Mouse (Mus musculus): ENCODE measurements around the gene Mettl27.
"Not testable (repeated sequence)": the region's sequence is repeated elsewhere in the genome, so short reads cannot be mapped to it uniquely, and the experiment has no call there.

Gene Mettl27

DNA sequence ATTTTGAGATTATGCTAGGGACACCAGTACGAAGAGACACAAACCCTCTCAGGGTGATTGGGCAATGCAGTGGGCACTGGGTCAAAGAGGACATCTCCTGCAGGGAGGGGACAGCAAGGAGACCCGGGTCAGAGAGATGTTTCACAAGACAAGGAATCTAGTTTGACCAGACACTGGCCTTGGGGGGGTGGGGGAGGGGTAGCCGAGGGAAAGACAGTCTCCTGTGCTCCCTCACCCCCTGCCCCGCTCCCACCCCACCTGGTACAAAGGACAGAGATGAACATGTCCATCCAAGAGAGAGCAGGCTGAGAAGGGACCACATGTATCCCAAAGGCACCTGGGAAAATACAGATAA, 15.9 kb downstream of the Mettl27 start:
- no peak for DNase-seq (ENCODE audit: extremely low read depth, low read depth, low spot score)

DNA sequence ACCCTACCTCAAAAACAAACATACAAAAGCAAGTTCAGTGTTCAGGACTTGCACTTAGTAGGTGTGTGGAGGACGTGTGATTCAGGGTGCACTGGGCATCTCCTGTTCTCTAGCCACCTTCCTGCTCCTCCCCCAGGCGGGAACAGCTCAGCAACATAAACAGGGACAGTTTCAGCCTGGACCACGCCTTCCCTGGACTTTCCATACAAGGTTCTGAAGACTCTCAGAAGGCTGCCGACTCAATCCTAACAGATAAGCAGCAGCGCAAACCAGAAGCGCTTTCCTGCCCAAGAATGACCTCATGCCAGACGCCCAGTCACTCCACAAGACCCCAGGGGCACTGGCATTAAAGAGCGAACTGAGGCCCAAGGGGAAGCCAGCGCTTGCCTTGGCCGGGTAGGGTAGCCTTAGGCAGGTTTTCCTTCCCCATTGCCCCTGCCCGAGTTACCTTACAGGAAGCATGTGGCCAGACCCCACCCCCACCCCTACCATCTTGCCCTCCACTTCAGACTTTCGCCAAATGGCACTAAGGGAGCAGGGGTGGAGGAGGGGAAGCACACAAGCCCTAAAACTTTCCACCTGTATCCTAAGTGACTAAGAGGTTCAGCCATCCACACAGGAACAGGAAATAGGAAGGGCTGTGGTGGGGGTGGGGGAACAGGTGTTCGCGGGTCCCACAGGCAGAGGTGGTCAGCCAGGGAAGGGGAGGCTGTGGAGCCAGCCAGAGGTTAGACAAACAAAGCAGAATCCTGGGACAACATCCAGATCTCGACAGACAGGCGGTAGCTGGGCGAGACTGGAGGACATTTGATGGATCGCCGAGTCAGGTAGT, 19.1 kb downstream of the Mettl27 start:
- no peak for DNase-seq (ENCODE audit: extremely low read depth, low read depth, low spot score)

DNA sequence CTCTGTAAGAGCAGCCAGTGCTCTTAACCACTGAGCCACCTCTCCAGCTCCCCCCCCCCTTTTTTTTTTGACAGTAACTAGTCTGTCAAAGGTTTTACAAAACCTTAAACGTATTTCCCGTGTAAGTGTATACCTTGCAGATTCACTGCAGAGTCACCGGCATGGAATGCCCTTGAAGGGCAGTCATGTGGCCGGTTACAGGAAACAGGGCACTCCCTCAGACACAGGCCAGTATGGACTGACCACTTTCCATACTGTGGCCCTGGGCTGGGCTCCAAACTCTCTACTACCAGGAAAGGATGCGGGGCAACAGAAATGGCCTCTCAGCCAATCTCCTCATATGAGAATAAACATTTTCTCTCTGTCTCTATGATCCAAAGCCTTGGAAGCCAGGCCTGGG, 23.3 kb downstream of the Mettl27 start:
- DNase-seq (ENCODE audit: extremely low read depth, low read depth, low spot score), result no peak

DNA sequence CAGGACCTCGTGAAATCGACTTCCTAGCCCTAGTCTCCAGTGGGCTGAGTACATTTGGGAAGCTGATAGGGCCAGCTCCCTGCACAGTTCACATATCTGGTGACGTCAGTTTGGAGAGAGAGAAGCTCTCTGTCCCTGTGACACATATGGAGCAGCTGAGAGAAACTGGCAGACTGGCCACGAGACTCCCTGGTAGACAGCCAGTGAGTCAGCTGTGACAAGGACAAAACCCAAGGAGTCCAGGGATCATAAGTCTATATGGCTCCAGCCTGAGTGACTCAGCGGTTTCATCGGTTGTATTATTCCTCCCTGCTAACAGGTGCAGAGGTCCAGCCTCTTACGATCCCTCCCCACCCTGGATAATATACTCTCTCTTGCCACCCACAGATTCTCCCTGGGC, 26.9 kb downstream of the Mettl27 start:
- DNase-seq (ENCODE audit: extremely low read depth, low read depth, low spot score), result no peak

GRCm38 (mm10) chr5:134960430-134960829, 28.3 kb downstream of the Mettl27 start:
- DNase-seq (ENCODE audit: extremely low read depth, low read depth, low spot score), result no peak

DNA sequence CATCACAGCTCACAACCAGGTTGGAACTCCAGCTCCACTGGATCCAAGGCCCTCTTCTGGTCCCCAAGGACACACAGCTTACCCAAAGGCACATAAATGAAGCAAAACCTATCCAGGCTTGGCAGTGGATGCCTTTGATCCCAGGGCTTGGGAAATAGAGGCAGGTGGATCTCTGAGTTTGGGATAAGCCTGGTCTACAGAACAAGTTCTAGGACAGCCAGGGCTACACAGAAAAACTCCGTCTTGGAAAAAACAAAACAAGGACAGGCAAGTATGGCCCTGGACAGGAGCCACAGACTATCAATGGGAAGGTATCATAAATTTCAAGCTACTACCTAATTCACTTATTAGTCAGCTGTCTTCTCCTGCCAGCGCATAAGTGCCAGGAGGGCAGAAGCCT, 29.4 kb downstream of the Mettl27 start:
- no peak for DNase-seq (ENCODE audit: extremely low read depth, low read depth, low spot score)

GRCm38 (mm10) chr5:134963546-134963945, 31.4 kb downstream of the Mettl27 start:
- DNase-seq (ENCODE audit: extremely low read depth, low read depth, low spot score), result no peak

- not testable (repeated sequence) for DNase-seq (ENCODE audit: extremely low read depth, low read depth, low spot score)
These were observed 32.5 kb downstream of the Mettl27 start for GRCm38 (mm10) chr5:134964655-134965054.

DNA sequence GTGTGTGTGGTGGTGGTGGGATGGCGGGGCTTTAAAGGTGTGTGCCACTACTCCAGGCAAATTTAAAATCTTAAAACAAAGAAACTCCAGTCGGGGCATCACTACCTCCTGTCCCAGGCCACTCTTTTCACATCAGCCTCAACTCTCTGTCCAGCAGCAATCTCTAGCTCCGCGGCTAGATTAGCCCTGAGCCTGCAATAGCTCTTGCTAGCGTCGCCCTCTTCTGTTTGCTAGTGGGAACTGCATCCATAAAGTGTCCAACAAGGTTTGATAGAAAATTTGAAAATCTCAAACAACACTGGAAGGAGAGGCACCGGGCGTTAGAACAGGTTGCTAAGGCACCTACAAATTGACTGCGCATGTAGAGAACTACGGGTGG, 33.3 kb downstream of the Mettl27 start:
- DNase-seq (ENCODE audit: extremely low read depth, low read depth, low spot score), result no peak

- peak; percentile 85 for DNase-seq (ENCODE audit: extremely low read depth, low read depth, low spot score)
These were observed 34.0 kb downstream of the Mettl27 start for GRCm38 (mm10) chr5:134965852-134966821.

DNA sequence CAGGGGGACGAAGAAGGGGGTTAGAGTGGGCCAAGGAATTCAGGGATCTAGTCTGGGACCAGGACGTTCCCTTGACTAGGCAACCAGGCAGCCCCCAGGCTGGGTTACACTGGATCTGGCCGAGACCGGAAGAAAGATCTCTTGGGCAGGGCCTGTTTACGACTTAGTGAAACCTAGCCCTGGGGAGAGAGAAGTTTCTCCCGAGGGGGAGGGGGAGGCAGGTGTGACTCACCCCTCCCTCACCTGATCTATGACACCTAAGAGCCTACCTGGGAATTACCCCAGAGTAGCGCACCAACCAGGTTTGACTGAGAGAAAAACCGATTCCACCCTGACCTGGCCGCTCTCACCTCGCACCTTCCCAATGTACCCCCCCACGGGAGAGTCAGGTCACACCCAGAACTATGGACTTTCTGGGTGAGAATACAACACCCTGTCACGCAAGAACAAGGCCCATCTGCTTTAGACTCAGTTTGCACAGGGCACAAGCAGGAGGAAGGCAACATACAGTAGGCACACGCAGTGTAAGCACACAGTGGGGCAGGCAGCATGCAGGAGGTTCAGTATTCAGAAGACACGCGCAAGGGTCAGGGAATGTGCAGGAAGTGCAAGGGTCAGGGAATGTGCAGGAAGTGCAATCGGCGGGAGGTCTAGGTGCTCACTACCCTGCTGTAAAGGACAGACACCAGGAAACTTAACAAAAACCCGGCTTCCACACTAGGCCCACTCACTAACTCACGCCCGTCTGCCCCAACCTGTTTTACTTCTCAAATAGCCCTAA, 35.2 kb downstream of the Mettl27 start:
- DNase-seq (ENCODE audit: extremely low read depth, low read depth, low spot score), result no peak

GRCm38 (mm10) chr5:134970671-134971070, 38.5 kb downstream of the Mettl27 start:
- no peak for DNase-seq (ENCODE audit: extremely low read depth, low read depth, low spot score)

GRCm38 (mm10) chr5:134973081-134973480, 40.9 kb downstream of the Mettl27 start:
- DNase-seq (ENCODE audit: extremely low read depth, low read depth, low spot score), result no peak

DNA sequence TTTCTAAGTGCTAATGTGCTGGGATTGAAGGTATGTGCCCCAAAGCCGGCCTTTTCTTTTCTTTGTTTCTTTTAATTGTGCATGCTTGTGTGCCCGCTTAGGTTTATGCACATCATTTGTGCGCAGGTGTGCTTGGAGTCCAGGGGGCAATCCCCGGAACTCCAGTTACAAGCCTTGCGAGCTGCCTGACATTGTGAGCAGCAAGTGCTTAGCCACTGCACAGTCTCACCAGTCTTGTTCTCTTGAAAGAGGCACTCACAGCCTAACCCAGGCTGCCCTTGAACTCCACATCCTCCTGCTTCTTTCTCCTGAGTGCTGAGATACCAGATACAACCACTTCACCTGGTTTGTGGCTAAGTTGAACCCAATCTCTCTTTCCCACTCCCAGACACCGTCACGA, 41.4 kb downstream of the Mettl27 start:
- no peak for DNase-seq (ENCODE audit: extremely low read depth, low read depth, low spot score)

GRCm38 (mm10) chr5:134974294-134974693, 42.1 kb downstream of the Mettl27 start:
- no peak for DNase-seq (ENCODE audit: extremely low read depth, low read depth, low spot score)

DNA sequence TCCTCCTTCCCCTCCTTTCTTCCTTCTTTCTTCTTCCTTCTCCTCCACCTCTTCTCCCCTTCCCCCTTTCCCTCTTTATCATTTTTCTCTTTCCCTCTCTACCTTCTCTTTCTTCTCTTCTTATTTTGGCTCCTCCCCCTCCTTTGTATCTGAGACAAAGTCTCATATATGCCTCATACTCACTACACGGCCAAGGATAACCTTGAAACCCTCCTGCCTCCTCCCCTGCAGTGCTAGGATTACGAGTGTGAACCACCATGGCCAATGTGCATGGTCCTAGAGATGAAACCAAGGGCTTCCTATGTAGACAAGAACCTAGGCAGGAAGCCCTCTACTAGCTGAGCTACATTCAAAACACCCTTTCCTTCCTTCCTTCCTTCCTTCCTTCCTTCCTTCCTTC, 42.8 kb downstream of the Mettl27 start:
- DNase-seq (ENCODE audit: extremely low read depth, low read depth, low spot score), result no peak

GRCm38 (mm10) chr5:134976164-134976563, 44.0 kb downstream of the Mettl27 start:
- DNase-seq (ENCODE audit: extremely low read depth, low read depth, low spot score), result no peak

DNA sequence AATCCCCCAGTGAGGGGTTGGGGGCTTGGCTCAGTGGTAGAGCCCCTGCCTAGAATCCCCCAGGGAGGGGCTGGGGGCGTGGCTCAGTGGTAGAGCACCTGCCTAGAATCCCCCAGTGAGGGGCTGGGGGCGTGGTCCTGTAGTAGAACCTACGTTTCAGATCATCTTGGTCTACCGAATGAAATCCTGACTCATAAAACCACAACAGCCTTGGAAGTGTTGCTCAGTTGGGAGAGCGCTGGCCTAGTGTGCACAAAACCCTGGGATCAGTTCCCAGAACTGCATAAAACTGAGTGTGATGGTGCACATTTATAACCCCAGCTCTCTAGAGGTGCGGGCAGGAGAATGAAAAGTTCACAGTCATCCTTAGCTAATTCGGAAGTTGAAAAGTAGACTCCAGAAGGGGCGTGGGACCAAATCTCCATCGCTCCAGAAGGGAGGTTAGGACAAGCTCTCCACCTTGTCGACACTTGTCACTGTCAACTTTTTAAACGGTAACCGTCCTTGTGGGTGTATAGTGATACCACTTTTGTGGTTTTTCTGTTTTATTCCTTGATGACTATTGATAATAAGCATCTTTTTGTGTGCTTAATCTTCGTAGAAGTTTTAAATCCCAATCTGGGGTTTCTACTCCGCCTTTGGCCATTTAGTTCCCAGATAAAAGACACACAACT, 44.5 kb downstream of the Mettl27 start:
- DNase-seq (ENCODE audit: extremely low read depth, low read depth, low spot score), result no peak

- no peak for DNase-seq (ENCODE audit: extremely low read depth, low read depth, low spot score)
These were observed 45.7 kb downstream of the Mettl27 start for GRCm38 (mm10) chr5:134977837-134978236.

DNA sequence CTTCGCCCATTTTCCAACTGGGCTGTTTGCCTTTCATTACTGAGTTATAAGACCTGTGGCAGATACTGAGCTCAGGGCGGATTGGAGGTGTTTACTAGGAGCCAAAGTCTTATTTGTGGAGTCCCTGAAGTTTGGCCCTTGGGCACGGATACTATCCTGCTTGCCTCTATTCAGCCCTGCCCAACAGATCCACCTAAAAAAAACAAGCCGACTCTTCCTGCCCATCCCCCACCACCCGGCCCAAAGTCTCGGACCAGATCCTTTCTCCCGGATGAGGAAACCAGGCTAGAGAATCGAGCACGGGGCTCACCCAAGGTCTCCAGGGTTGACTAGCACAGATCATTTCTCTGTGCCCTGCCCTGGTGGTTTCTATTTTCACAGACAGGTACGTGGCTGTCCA, 49.0 kb downstream of the Mettl27 start:
- no peak for DNase-seq (ENCODE audit: extremely low read depth, low read depth, low spot score)

- DNase-seq (ENCODE audit: extremely low read depth, low read depth, low spot score), result no peak
These were observed 50.9 kb downstream of the Mettl27 start for GRCm38 (mm10) chr5:134983111-134983510.

Measured in fat pad, adult 2 months (tissue).